Mouse (Mus musculus) small intestine, adult 2 months (tissue): ENCODE data around the gene Cryzl2. TPM values are rescaled to one million over a fixed set of nuclear protein-coding genes. Genes with fewer than 3 reads are reported as not detected.

Experiments used
- H3K27ac ChIP-seq: fragments of 200-500 bp; 2 replicates; pipeline ENCODE4 v1.5.1; 2012; ENCODE audit warnings: low read depth, low read length, control low read depth, inconsistent platforms; ENCODE audit not compliant: insufficient read depth
- H3K27me3 ChIP-seq: fragments of 200-500 bp; 2 replicates; pipeline ENCODE4 v1.6.1; 2012; ENCODE audit warnings: mild to moderate bottlenecking, moderate library complexity, low read length, inconsistent platforms; ENCODE audit not compliant: control insufficient read depth, insufficient read depth
- H3K36me3 ChIP-seq: fragments of 200-500 bp; 2 replicates; pipeline ENCODE4 v1.6.1; 2012; ENCODE audit warnings: mild to moderate bottlenecking, low read length, control low read depth, inconsistent platforms; ENCODE audit not compliant: control insufficient read depth, insufficient read depth
- H3K4me1 ChIP-seq: fragments of 200-500 bp; 2 replicates; pipeline ENCODE4 v1.6.1; 2012; ENCODE audit warnings: low read length, inconsistent platforms, mixed read lengths; ENCODE audit not compliant: control insufficient read depth, insufficient read depth, insufficient read length
- H3K4me3 ChIP-seq: fragments of 200-500 bp; 2 replicates; pipeline ENCODE4 v1.5.1; 2012; ENCODE audit warnings: low read depth, mild to moderate bottlenecking, control low read depth, inconsistent platforms, low read length, moderate library complexity
- CTCF ChIP-seq: fragments of 200-500 bp; IDR thresholded peaks from 2 replicates; pipeline ENCODE4 v1.5.1; 2012; ENCODE audit warnings: low read depth, mild to moderate bottlenecking, control low read depth, inconsistent platforms, low read length, moderate library complexity, mixed read lengths; ENCODE audit not compliant: insufficient replicate concordance, insufficient read length; ENCODE audit errors: extremely low read depth
- POLR2A ChIP-seq: fragments of 200-500 bp; IDR thresholded peaks from 2 replicates; pipeline ENCODE4 v1.6.1; 2012; ENCODE audit warnings: low read depth, mild to moderate bottlenecking, control low read depth, inconsistent platforms, low read length, moderate library complexity
- WGBS: fragments of 180-500 bp; shearing (Covaris S2); methylation state at CpG from one replicate; pipeline ENCODE4 v1.1.7; 2018; 5-methylcytosine and 5-hydroxymethylcytosine counted together
- polyA plus RNA-seq: library from polyadenylated mRNA; depleted of rRNA; stranded (reverse); fragments of >200 nt; gene quantifications from 2 replicates; pipeline ENCODE4 v1.2.3, GENCODE M21; 2012

The Cryzl2 gene
- polyA plus RNA-seq, 1 experiment = 2.4 TPM

- Histone ChIP-seq H3K27ac (no peak overlapping the region), H3K4me1 (peaks cover 4% of the 10 kb centered on the region; the same call in 1 of the 2 replicates), H3K36me3 (no peaks in the 10 kb centered on the region), H3K4me3 (no peak overlapping the region), H3K27me3 (no peaks in the 10 kb centered on the region)
- WGBS = 76% methylated on average over 3 of the region's 3 CpGs
- TF ChIP-seq CTCF (no peak), POLR2A (no peak)
Observed at GRCm38 (mm10) chr1:157415771-157416170, 42.6 kb upstream of the Cryzl2 start.

GRCm38 (mm10) chr1:157416628-157417027 lies 41.7 kb upstream of the Cryzl2 start:
- Histone ChIP-seq H3K4me1 (peaks cover 4% of the 10 kb centered on the region; the same call in 1 of the 2 replicates), H3K27me3 (no peaks in the 10 kb centered on the region), H3K4me3 (no peak overlapping the region), H3K27ac (no peak overlapping the region), H3K36me3 (no peaks in the 10 kb centered on the region)
- TF ChIP-seq POLR2A (no peak), CTCF (no peak)
- 85% methylated on average over 2 of the region's 2 CpGs for WGBS

GRCm38 (mm10) chr1:157417414-157417813 lies 41.0 kb upstream of the Cryzl2 start:
- H3K4me1 ChIP-seq = peaks cover 4% of the 10 kb centered on the region; the same call in 1 of the 2 replicates
- WGBS = 73% methylated on average over 3 of the region's 3 CpGs
- H3K4me3 ChIP-seq = no peak overlapping the region
- no peak for TF ChIP-seq CTCF
- H3K27ac ChIP-seq = 0 out of 2 replicates have a peak overlapping the region, but pooled peaks have one; percentile 38
- H3K36me3 ChIP-seq = no peaks in the 10 kb centered on the region
- H3K27me3 ChIP-seq = no peaks in the 10 kb centered on the region

- TF ChIP-seq CTCF (no peak), POLR2A (no peak)
- Histone ChIP-seq H3K4me3 (no peak overlapping the region), H3K4me1 (peaks cover 4% of the 10 kb centered on the region; the same call in 1 of the 2 replicates), H3K27me3 (no peaks in the 10 kb centered on the region), H3K36me3 (no peaks in the 10 kb centered on the region), H3K27ac (0 out of 2 replicates have a peak overlapping the region, but pooled peaks have one; percentile 38)
- WGBS = 72% methylated on average over 7 of the region's 7 CpGs
Observed at GRCm38 (mm10) chr1:157417861-157418260, 40.5 kb upstream of the Cryzl2 start.

GRCm38 (mm10) chr1:157425741-157426427 lies 32.5 kb upstream of the Cryzl2 start:
- WGBS = 17% methylated on average over 8 of the region's 8 CpGs
- Histone ChIP-seq H3K4me1 (no peaks in the 10 kb centered on the region), H3K4me3 (no peak overlapping the region), H3K27me3 (peaks cover 2% of the 10 kb centered on the region; the same call in 1 of the 2 replicates), H3K27ac (no peak overlapping the region), H3K36me3 (no peaks in the 10 kb centered on the region)
- TF ChIP-seq POLR2A (no peak), CTCF (no peak)

- H3K4me3 ChIP-seq = no peak overlapping the region
- 70% methylated on average over 1 of the region's 1 CpGs for WGBS
- H3K4me1 ChIP-seq = no peaks in the 10 kb centered on the region
- peaks cover 2% of the 10 kb centered on the region; the same call in 1 of the 2 replicates for H3K27me3 ChIP-seq
- H3K36me3 ChIP-seq = no peaks in the 10 kb centered on the region
- TF ChIP-seq POLR2A (no peak), CTCF (no peak)
- no peak overlapping the region for H3K27ac ChIP-seq
Observed at GRCm38 (mm10) chr1:157426933-157427332, 31.4 kb upstream of the Cryzl2 start.

GRCm38 (mm10) chr1:157427604-157428003 lies 30.8 kb upstream of the Cryzl2 start:
- no peak for TF ChIP-seq POLR2A
- no peak for TF ChIP-seq CTCF
- H3K27me3 ChIP-seq = peaks cover 2% of the 10 kb centered on the region; the same call in 1 of the 2 replicates
- no peak overlapping the region for H3K27ac ChIP-seq
- no peaks in the 10 kb centered on the region for H3K4me1 ChIP-seq
- no peaks in the 10 kb centered on the region for H3K36me3 ChIP-seq
- WGBS = 94% methylated on average over 4 of the region's 4 CpGs
- H3K4me3 ChIP-seq = no peak overlapping the region
